Mouse (Mus musculus) midbrain, embryonic 15.5 days (tissue): Measurements from ENCODE around the gene Plac8. TPM values are rescaled to one million over a fixed set of nuclear protein-coding genes. Genes with fewer than 3 reads are reported as not detected.

ENCODE experiments used
- ATAC-seq: fragments of 200-750 bp; cut with Nextera tagmentation; replicated peaks from 2 replicates; pipeline ENCODE4 v1.8.0; 2017; ENCODE audit warnings: moderate TSS enrichment
- H3K27ac ChIP-seq: fragments of 300-500 bp; sonication (generic); 2 replicates; pipeline ENCODE4 v1.5.1; 2015; ENCODE audit warnings: mild to moderate bottlenecking, inconsistent platforms
- H3K27me3 ChIP-seq: fragments of 300-500 bp; sonication (generic); replicated peaks from 2 replicates; pipeline ENCODE4 v1.6.1; 2015; ENCODE audit warnings: inconsistent platforms
- H3K36me3 ChIP-seq: fragments of 300-500 bp; sonication (generic); replicated peaks from 2 replicates; pipeline ENCODE4 v1.6.1; 2015; ENCODE audit warnings: inconsistent platforms
- H3K4me1 ChIP-seq: fragments of 300-500 bp; sonication (generic); 2 replicates; pipeline ENCODE4 v1.6.1; 2015; ENCODE audit warnings: inconsistent platforms
- H3K4me2 ChIP-seq: fragments of 300-500 bp; sonication (generic); 2 replicates; pipeline ENCODE4 v1.6.1; 2015; ENCODE audit warnings: inconsistent platforms, mild to moderate bottlenecking, moderate library complexity
- H3K4me3 ChIP-seq: fragments of 300-500 bp; sonication (generic); 2 replicates; pipeline ENCODE4 v1.5.1; 2015; ENCODE audit warnings: mild to moderate bottlenecking, inconsistent platforms
- H3K9ac ChIP-seq: fragments of 300-500 bp; sonication (generic); 2 replicates; pipeline ENCODE4 v1.6.1; 2015; ENCODE audit warnings: mild to moderate bottlenecking, inconsistent platforms
- H3K9me3 ChIP-seq: fragments of 300-500 bp; sonication (generic); 2 replicates; pipeline ENCODE4 v1.6.1; 2016; ENCODE audit warnings: inconsistent platforms
- WGBS: fragments of 180-500 bp; shearing (Covaris S2); methylation state at CpG from one replicate; pipeline ENCODE4 v1.1.7; 2015; ENCODE audit warnings: mixed read lengths; 5-methylcytosine and 5-hydroxymethylcytosine counted together
- polyA plus RNA-seq: library from polyadenylated mRNA; unstranded; fragments of >200 nt; fragmentation: Nextera tagmentation; extraction: Ambion mirVana; gene quantifications from 2 replicates; pipeline ENCODE4 v1.2.1, GENCODE M21; 2015

Plac8 gene
- polyA plus RNA-seq: 0.49 and 0.71 TPM in 2 replicates

DNA sequence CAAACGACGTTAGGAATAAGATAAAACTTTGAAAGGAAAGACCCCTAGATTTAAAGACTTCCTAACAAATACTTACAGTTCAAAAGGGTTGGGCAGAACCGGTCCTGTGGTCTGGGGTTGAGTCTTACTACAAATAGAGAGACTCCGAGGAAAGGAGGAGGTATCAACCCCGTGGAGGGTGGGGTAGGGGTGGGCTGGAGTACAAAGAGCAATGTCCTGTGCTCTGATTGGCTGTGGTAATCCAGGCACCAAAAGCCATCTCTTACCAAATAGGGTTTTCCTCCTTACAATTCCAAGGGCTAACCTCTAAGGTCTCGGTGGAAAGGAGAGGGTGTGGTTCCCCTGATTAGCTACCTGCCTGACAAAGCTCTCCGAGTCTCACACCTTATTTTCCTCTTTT, at the start of gene Plac8:
TSS of gene Plac8 (minus strand) at position 177 of the 400 bp plus-strand sequence.
- H3K4me1 ChIP-seq: no peaks in the 10 kb centered on the region
- no peak within 1 kb of the TSS for H3K9ac ChIP-seq
- H3K27me3 ChIP-seq: no peaks in the 10 kb centered on the region
- no peaks in the 10 kb centered on the region for H3K36me3 ChIP-seq
- H3K4me2 ChIP-seq: no peak within 1 kb of the TSS
- H3K4me3 ChIP-seq: no peak within 1 kb of the TSS
- ATAC-seq: no peak
- WGBS: 34% methylated on average over 7 of the region's 7 CpGs
- no peak within 1 kb of the TSS for H3K27ac ChIP-seq
- no peaks in the 10 kb centered on the region for H3K9me3 ChIP-seq

DNA sequence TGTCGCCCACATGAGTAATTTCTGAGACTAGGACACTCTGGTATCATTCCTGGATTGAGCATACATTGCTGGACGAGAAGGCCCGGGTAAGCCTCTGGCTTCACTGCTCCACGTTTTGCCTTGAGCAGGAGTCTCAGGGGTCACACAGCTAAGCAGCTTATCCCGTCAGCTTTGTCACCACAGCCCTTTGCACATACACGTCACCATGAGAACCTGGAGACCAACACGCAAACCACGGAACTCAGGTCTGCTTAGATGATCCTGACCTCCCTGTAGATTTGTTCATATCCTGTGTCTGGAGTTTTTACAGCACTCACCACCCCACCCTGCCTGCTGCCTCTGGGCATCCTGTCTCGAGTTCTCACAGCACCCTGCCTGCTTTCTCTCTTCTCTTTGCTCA, 48.9 kb upstream of the Plac8 start:
- no peak overlapping the region for H3K27ac ChIP-seq
- WGBS: 45% methylated on average over 9 of the region's 9 CpGs
- no peaks in the 10 kb centered on the region for H3K27me3 ChIP-seq
- H3K9ac ChIP-seq: no peak overlapping the region
- H3K4me2 ChIP-seq: no peak overlapping the region
- ATAC-seq: no peak
- no peaks in the 10 kb centered on the region for H3K4me1 ChIP-seq
- H3K9me3 ChIP-seq: no peaks in the 10 kb centered on the region
- H3K4me3 ChIP-seq: no peak overlapping the region
- H3K36me3 ChIP-seq: no peaks in the 10 kb centered on the region

DNA sequence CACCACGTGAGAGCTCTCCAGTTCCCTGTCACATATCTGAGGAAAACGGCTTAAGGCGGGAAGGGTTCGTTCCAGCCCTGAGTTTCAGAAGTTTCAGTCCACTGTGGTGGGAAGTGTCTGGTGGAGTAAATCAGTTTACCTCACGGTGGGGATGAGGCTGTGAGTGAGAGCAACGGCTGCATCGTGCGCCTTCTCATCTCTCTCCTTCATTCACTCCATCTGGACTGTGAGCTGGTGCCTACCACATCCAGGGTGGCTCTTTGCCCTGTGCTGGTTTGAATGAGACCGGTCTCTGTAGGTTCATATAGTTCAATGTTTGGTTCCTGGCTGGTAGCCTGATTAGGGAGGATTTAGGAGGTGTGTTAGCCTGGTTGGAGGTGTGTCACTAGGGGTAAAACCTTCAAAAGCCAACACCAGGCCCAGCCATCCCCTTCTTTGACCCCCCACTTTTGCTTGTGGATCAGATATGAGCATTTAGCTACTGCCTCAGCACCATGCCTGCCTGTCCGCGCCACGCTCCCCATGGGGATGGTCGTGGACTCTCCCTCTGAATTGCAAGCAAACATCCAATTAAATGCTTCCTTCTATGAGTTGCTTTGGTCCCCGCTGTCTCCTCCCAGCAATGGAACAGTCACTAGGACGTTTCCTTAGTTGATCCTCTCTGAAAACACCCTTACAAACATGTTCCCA, 47.7 kb upstream of the Plac8 start:
- no peak overlapping the region for H3K9ac ChIP-seq
- WGBS: 88% methylated on average over 15 of the region's 15 CpGs
- no peak overlapping the region for H3K4me2 ChIP-seq

DNA sequence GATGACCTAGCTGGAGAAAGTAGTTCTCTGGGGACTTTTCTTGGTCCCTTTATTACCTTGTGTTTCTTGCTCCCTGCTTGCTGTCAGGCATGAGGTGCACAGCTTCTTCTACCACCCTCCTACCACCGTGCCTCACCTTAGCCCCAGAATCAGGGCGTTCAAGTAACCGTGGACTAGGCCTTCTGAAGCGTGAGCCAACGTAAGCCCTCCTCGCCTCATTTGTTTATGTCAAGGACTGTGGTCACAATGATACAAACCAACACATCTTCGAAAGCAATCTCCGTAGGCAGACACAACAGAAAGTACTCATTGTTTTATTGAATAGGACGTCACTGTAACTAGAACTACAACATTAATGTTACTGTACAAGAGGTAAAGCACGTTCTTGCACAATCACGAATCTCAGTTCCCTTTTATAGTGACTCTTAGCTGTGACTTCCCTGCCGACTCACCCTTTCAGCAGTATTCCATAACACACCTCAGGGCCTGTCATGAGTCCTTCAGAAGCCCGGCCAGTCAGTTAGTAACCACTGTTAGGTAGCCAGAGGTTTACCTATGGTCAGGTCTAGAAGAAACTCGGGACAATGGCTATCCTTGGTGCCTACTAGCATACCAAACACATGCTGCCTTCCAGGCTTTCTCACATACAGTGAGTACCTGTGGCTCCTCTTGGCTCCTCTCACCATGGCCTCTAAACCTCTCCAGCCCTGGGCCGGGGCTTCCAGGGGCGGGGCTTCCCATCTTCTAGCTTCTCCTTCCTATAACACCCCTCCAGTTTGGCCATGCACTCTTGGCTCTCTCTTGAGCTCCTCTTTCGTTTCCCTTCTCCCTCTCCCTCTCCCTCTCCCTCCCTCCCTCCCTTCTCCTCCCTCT, 42.1 kb upstream of the Plac8 start:
- no peaks in the 10 kb centered on the region for H3K27me3 ChIP-seq
- ATAC-seq: no peak
- H3K4me2 ChIP-seq: no peak overlapping the region
- no peak overlapping the region for H3K9ac ChIP-seq
- H3K9me3 ChIP-seq: no peaks in the 10 kb centered on the region
- H3K36me3 ChIP-seq: no peaks in the 10 kb centered on the region
- H3K4me1 ChIP-seq: no peaks in the 10 kb centered on the region
- WGBS: 87% methylated on average over 17 of the region's 17 CpGs
- H3K27ac ChIP-seq: no peak overlapping the region
- no peak overlapping the region for H3K4me3 ChIP-seq

More for the DNA sequence above, 47.7 kb upstream of the Plac8 start:
- Histone ChIP-seq H3K4me3 (no peak overlapping the region), H3K9me3 (no peaks in the 10 kb centered on the region), H3K27me3 (no peaks in the 10 kb centered on the region), H3K4me1 (no peaks in the 10 kb centered on the region), H3K27ac (no peak overlapping the region), H3K36me3 (no peaks in the 10 kb centered on the region)
- no peak for ATAC-seq

DNA sequence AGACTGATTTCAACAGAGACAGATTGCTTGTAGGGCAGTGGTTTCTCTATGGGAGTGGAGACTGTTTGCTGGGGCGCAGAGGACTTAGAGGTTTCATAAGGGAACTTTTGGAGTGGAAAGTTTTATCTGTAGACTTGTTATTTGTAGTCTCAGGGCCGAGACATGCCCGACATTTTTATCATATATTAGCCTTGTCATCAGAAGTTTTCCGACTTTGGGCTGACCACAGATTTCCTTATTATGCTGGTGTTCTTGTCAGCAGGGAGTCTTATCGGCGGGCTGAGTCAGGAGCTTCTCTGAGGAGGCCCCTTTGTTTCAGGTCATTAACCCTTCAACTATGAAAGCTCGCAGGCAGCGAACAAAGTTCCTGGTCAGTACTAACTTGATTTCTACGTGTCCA, 35.8 kb upstream of the Plac8 start:
- no peak overlapping the region for H3K4me2 ChIP-seq
- ATAC-seq: no peak
- no peak overlapping the region for H3K4me3 ChIP-seq
- H3K9me3 ChIP-seq: no peaks in the 10 kb centered on the region
- WGBS: 88% methylated on average over 9 of the region's 9 CpGs
- no peak overlapping the region for H3K9ac ChIP-seq
- H3K4me1 ChIP-seq: no peaks in the 10 kb centered on the region
- no peak overlapping the region for H3K27ac ChIP-seq
- H3K36me3 ChIP-seq: no peaks in the 10 kb centered on the region
- no peaks in the 10 kb centered on the region for H3K27me3 ChIP-seq

DNA sequence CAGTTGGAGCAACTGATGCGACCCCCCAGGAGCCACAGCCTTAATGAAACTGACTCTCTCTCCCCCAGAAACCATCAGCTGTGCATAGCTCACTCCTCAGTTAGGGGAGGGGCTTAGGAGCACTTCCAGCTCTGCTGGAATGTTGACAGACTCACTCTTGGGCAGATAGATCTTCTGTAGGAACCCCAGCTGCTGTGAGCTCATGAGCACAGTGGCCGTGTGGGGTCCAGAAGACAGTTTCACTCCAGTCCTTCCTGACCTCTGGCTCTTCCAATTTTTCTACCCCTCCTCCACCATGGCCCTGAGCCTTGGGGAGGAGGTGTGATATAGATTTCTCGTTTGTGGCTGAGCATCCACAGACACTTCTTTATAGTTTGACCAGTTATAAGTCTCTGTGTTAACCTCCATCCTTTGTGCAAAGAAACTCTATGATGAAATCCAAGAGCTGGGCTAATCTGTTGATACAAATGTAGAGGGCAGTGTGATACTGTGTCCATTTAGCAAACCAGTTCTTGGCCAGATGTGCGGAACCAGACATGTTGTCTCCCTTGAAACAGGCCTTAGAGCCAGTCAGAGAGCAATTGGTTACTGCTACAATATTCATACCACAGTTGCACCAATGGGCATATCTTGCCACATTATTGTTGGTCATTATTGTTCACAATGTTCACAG, 35.2 kb upstream of the Plac8 start:
- Histone ChIP-seq H3K27me3 (no peaks in the 10 kb centered on the region), H3K9me3 (no peaks in the 10 kb centered on the region), H3K36me3 (no peaks in the 10 kb centered on the region), H3K4me2 (no peak overlapping the region), H3K9ac (no peak overlapping the region), H3K4me1 (no peaks in the 10 kb centered on the region), H3K4me3 (no peak overlapping the region), H3K27ac (no peak overlapping the region)
- WGBS: 75% methylated on average over 4 of the region's 4 CpGs
- ATAC-seq: no peak

DNA sequence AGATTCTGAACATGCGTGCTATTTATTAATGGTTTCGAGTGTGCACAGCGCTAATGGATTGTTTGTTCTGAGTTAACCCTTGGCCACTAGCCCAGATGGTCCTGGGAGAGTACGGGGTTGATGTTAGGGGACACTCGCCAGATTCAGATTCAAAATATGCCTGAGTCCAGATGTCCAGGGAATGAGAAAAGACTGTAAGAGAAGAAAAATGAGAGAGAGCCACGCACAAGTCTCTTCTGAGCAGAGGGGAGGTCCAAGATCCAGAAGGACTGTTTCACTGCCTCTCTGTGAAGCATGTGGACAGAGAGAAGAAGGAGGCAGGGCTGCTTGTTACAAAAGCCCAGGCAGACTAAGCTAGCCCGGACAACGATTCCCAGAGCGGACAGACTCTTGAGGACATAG, 33.8 kb upstream of the Plac8 start:
- no peak overlapping the region for H3K27ac ChIP-seq
- 71% methylated on average over 9 of the region's 9 CpGs for WGBS
- H3K9me3 ChIP-seq: no peaks in the 10 kb centered on the region
- H3K27me3 ChIP-seq: no peaks in the 10 kb centered on the region
- no peaks in the 10 kb centered on the region for H3K4me1 ChIP-seq
- H3K4me2 ChIP-seq: no peak overlapping the region
- no peak for ATAC-seq
- H3K36me3 ChIP-seq: no peaks in the 10 kb centered on the region
- no peak overlapping the region for H3K9ac ChIP-seq
- no peak overlapping the region for H3K4me3 ChIP-seq

DNA sequence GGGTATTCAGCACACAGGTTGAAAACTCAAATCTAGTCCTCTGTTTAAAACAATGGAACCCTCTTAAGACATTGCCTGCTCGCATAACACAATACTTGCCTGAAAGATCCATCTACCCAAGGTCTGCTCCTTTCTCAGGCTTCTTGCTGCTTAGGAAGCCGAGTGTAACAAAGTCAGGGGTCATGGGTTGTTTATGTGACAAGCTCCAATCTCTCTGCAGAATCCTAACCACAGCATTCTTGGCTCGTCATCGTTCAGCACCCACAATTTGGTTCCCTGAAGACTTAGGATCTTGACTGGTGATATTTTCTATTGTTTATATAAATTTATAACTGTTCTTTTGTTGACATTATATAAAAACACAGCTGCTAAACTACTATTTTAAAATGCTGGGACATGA, 32.0 kb upstream of the Plac8 start:
- 81% methylated on average over 4 of the region's 4 CpGs for WGBS
- no peak for ATAC-seq

DNA sequence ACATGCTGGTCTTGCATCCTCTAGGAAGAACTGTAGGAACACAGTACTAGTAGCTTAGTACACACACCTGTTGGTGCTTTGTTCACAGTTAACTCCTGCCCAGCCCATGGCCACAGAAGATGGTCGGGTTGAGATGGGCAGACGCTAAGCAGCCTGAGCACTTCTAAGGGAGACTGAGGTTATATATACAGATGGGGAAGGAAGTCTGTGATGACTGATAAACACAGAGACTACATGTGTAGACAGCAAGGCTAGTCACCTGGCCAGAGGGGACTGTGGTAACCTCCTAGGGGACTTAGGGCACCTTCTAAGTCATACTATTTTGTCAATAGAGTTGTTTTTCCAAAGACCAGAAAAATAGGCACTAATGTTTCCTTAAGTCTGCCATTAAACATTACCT, 29.8 kb upstream of the Plac8 start:
- no peak overlapping the region for H3K27ac ChIP-seq
- WGBS: 94% methylated on average over 2 of the region's 2 CpGs
- H3K4me2 ChIP-seq: no peak overlapping the region
- no peaks in the 10 kb centered on the region for H3K4me1 ChIP-seq
- no peaks in the 10 kb centered on the region for H3K9me3 ChIP-seq
- no peak overlapping the region for H3K4me3 ChIP-seq
- no peak for ATAC-seq
- no peaks in the 10 kb centered on the region for H3K36me3 ChIP-seq
- no peaks in the 10 kb centered on the region for H3K27me3 ChIP-seq
- no peak overlapping the region for H3K9ac ChIP-seq

More for the DNA sequence above, 32.0 kb upstream of the Plac8 start:
- Histone ChIP-seq H3K27ac (no peak overlapping the region), H3K4me2 (no peak overlapping the region), H3K4me3 (no peak overlapping the region), H3K9me3 (no peaks in the 10 kb centered on the region), H3K9ac (no peak overlapping the region), H3K27me3 (no peaks in the 10 kb centered on the region), H3K36me3 (no peaks in the 10 kb centered on the region), H3K4me1 (no peaks in the 10 kb centered on the region)

DNA sequence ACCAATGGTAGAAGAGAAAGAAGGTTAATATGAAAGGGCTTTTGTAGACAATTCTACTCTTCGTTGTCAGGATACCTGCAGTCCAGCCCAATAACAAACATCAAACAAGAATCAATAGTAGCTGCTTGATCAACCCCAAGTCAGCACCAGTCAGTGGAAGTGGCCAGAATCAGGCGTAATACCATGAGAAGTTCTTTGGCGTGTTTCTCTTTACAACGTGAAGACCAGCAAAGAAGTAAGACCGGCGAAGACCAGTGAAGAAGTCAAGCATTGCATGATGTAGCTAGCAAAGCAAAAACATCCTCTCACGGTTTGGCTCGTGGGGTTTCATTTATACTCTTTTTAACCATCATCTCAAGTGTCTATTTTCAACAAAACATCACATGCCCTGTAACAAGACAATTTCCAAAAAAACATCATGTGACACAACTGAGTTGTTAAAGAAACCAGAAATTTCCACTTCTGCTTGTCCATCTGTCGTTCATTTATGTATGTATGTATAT, 27.0 kb upstream of the Plac8 start:
- no peak overlapping the region for H3K4me3 ChIP-seq
- WGBS: 93% methylated on average over 9 of the region's 9 CpGs

DNA sequence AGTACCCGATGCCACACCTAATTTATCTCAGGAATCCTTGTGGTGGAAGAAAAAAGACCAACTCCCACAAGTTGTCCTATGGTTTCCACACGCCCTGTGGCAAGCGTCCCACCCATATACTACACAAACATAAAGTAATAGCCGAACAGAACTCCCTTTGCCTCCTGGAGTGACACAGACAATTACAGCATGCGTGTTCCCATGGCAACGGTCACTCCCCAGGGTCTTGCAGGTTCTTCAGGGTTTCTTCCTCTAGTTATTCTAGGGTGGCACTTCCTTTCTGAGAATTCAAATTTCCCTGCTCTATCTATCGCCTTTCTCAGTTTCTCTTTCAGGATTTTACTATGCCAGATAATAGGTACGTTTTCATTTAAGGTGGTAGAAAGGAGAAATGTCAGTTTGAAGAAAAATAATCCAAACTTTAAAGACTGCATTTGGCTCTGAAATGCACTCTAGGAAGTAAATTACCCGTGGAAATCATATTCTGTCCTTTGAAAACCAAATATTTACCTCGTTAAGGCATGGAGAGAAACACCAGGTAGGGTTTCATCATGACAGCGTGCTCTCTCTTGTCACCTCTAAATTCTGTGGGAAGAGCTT, 25.9 kb upstream of the Plac8 start:
- Histone ChIP-seq H3K9ac (no peak overlapping the region), H3K27me3 (no peaks in the 10 kb centered on the region), H3K4me1 (no peaks in the 10 kb centered on the region), H3K4me3 (no peak overlapping the region), H3K27ac (no peak overlapping the region), H3K9me3 (no peaks in the 10 kb centered on the region), H3K36me3 (no peaks in the 10 kb centered on the region), H3K4me2 (no peak overlapping the region)
- no peak for ATAC-seq
- 72% methylated on average over 11 of the region's 11 CpGs for WGBS

More for the DNA sequence above, 27.0 kb upstream of the Plac8 start:
- no peak overlapping the region for H3K4me2 ChIP-seq
- H3K36me3 ChIP-seq: no peaks in the 10 kb centered on the region
- no peak overlapping the region for H3K9ac ChIP-seq
- no peaks in the 10 kb centered on the region for H3K4me1 ChIP-seq
- ATAC-seq: no peak
- H3K27me3 ChIP-seq: no peaks in the 10 kb centered on the region
- H3K27ac ChIP-seq: no peak overlapping the region
- no peaks in the 10 kb centered on the region for H3K9me3 ChIP-seq

DNA sequence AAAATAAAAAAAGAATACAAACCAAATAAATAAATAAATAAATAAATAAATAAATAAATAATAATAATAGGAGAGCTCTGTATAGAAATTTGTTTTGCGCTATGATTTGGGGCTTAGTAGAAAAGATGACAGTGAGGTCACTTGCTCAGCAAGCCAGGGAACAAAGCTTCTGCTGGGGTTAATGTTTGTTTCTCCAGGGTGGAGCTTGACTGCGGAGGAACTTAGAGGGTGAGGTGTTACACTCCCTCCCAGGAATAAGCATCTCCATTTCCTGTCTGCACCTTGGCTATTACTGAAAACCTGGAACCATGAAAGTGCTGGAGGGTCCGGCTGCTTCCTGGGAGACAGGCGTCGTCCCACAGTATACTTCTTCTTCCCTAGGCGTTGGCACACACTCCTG, 24.0 kb upstream of the Plac8 start:
- no peak overlapping the region for H3K27ac ChIP-seq
- no peaks in the 10 kb centered on the region for H3K4me1 ChIP-seq
- no peaks in the 10 kb centered on the region for H3K9me3 ChIP-seq
- no peak overlapping the region for H3K4me3 ChIP-seq
- 93% methylated on average over 6 of the region's 6 CpGs for WGBS
- H3K36me3 ChIP-seq: no peaks in the 10 kb centered on the region
- H3K4me2 ChIP-seq: no peak overlapping the region
- H3K9ac ChIP-seq: no peak overlapping the region
- no peak for ATAC-seq
- no peaks in the 10 kb centered on the region for H3K27me3 ChIP-seq
